Mouse (Mus musculus): Measurements from ENCODE around the gene Mettl27. TPM values are rescaled to one million over a fixed set of nuclear protein-coding genes. Genes with fewer than 3 reads are reported as not detected.
A peak's percentile ranks its signal among the peaks of the same experiment; 100 is the strongest.
"Not testable (repeated sequence)": the region's sequence is repeated elsewhere in the genome, so short reads cannot be mapped to it uniquely, and the experiment has no call there.

The Mettl27 gene
- total RNA-seq, 2 experiments from 2014 or later, result 1.2 to 3.9 TPM

GRCm38 (mm10) chr5:134919097-134919496 lies 13.1 kb upstream of the Mettl27 start:
- ATAC-seq (replicated peaks; ENCODE audit: poor library complexity, severe bottlenecking), result no peak

- no peak for ATAC-seq (replicated peaks; ENCODE audit: poor library complexity, severe bottlenecking)
These were observed 12.0 kb upstream of the Mettl27 start for GRCm38 (mm10) chr5:134920106-134920687.

- ATAC-seq (replicated peaks; ENCODE audit: poor library complexity, severe bottlenecking), result no peak
These were observed 11.1 kb upstream of the Mettl27 start for GRCm38 (mm10) chr5:134921106-134921505.

GRCm38 (mm10) chr5:134923141-134923540 lies 9.0 kb upstream of the Mettl27 start:
- no peak for ATAC-seq (replicated peaks; ENCODE audit: poor library complexity, severe bottlenecking)

- ATAC-seq (replicated peaks; ENCODE audit: poor library complexity, severe bottlenecking), result no peak
These were observed 5.4 kb upstream of the Mettl27 start for GRCm38 (mm10) chr5:134926726-134927125.

- ATAC-seq (replicated peaks; ENCODE audit: poor library complexity, severe bottlenecking), result no peak
These were observed 2.2 kb upstream of the Mettl27 start for GRCm38 (mm10) chr5:134929988-134930387.

GRCm38 (mm10) chr5:134932903-134933276 lies 722 bp downstream of the Mettl27 start:
- peak; percentile 71 for ATAC-seq (replicated peaks; ENCODE audit: poor library complexity, severe bottlenecking)

- no peak for ATAC-seq (replicated peaks; ENCODE audit: poor library complexity, severe bottlenecking)
These were observed 1.1 kb downstream of the Mettl27 start for GRCm38 (mm10) chr5:134933281-134933680.

GRCm38 (mm10) chr5:134933686-134934085 lies 1.5 kb downstream of the Mettl27 start:
- not testable (repeated sequence) for ATAC-seq (replicated peaks; ENCODE audit: poor library complexity, severe bottlenecking)

- ATAC-seq (replicated peaks; ENCODE audit: poor library complexity, severe bottlenecking), result no peak
These were observed 2.5 kb downstream of the Mettl27 start for GRCm38 (mm10) chr5:134934666-134935065.

- ATAC-seq (replicated peaks; ENCODE audit: poor library complexity, severe bottlenecking), result no peak
These were observed 3.9 kb downstream of the Mettl27 start for GRCm38 (mm10) chr5:134936051-134936450.

GRCm38 (mm10) chr5:134936626-134937185 lies 4.5 kb downstream of the Mettl27 start:
- no peak for ATAC-seq (replicated peaks; ENCODE audit: poor library complexity, severe bottlenecking)

- ATAC-seq (replicated peaks; ENCODE audit: poor library complexity, severe bottlenecking), result no peak
These were observed 6.9 kb downstream of the Mettl27 start for GRCm38 (mm10) chr5:134939069-134939468.

- not testable (repeated sequence) for ATAC-seq (replicated peaks; ENCODE audit: poor library complexity, severe bottlenecking)
These were observed 7.4 kb downstream of the Mettl27 start for GRCm38 (mm10) chr5:134939554-134939953.

GRCm38 (mm10) chr5:134941472-134942209 lies 9.5 kb downstream of the Mettl27 start:
- no peak for ATAC-seq (replicated peaks; ENCODE audit: poor library complexity, severe bottlenecking)

GRCm38 (mm10) chr5:134942740-134943139 lies 10.6 kb downstream of the Mettl27 start:
- no peak for ATAC-seq (replicated peaks; ENCODE audit: poor library complexity, severe bottlenecking)

GRCm38 (mm10) chr5:134944179-134944578 lies 12.0 kb downstream of the Mettl27 start:
- ATAC-seq (replicated peaks; ENCODE audit: poor library complexity, severe bottlenecking), result no peak

GRCm38 (mm10) chr5:134945266-134945959 lies 13.2 kb downstream of the Mettl27 start:
- ATAC-seq (replicated peaks; ENCODE audit: poor library complexity, severe bottlenecking), result no peak

- ATAC-seq (replicated peaks; ENCODE audit: poor library complexity, severe bottlenecking), result no peak
These were observed 14.1 kb downstream of the Mettl27 start for GRCm38 (mm10) chr5:134946063-134946856.

- ATAC-seq (replicated peaks; ENCODE audit: poor library complexity, severe bottlenecking), result no peak
These were observed 14.7 kb downstream of the Mettl27 start, which contains the start of gene Cldn4 for GRCm38 (mm10) chr5:134946857-134947255. Gene Cldn4 (minus strand): TSS chr5:134946934.

All from granulocyte monocyte progenitor cell, adult 5-6 weeks (primary cell).